Mouse (Mus musculus) midbrain, embryonic 16.5 days (tissue): ENCODE data around the gene Vmn1r13. TPM values are rescaled to one million over a fixed set of nuclear protein-coding genes. Genes with fewer than 3 reads are reported as not detected.
"Not testable (repeated sequence)": the region's sequence is repeated elsewhere in the genome, so short reads cannot be mapped to it uniquely, and the experiment has no call there.

Experiments
- ATAC-seq: fragments of 200-750 bp; cut with Nextera tagmentation; 2 replicates; pipeline ENCODE4 v1.8.0; 2017; ENCODE audit warnings: moderate TSS enrichment
- H3K27ac ChIP-seq: fragments of 300-500 bp; sonication (generic); 2 replicates; pipeline ENCODE4 v1.5.1; 2014; ENCODE audit warnings: mild to moderate bottlenecking, low read length, mixed read lengths
- H3K27me3 ChIP-seq: fragments of 300-500 bp; sonication (generic); 2 replicates; pipeline ENCODE4 v1.6.1; 2014; ENCODE audit warnings: low read depth, low read length, mixed read lengths; ENCODE audit not compliant: control insufficient read depth, insufficient read depth
- H3K36me3 ChIP-seq: fragments of 300-500 bp; sonication (generic); 2 replicates; pipeline ENCODE4 v1.6.1; 2014; ENCODE audit warnings: mild to moderate bottlenecking, low read length, moderate library complexity, mixed read lengths; ENCODE audit not compliant: control insufficient read depth, insufficient read depth
- H3K4me1 ChIP-seq: fragments of 300-500 bp; sonication (generic); 2 replicates; pipeline ENCODE4 v1.6.1; 2014; ENCODE audit warnings: mild to moderate bottlenecking, low read length, mixed read lengths; ENCODE audit not compliant: control insufficient read depth, insufficient read depth
- H3K4me2 ChIP-seq: fragments of 300-500 bp; sonication (generic); 2 replicates; pipeline ENCODE4 v1.6.1; 2014; ENCODE audit warnings: mild to moderate bottlenecking, low read length, mixed read lengths
- H3K4me3 ChIP-seq: fragments of 300-500 bp; sonication (generic); 2 replicates; pipeline ENCODE4 v1.5.1; 2014; ENCODE audit warnings: low read depth, mild to moderate bottlenecking, low read length, moderate library complexity, mixed read lengths
- H3K9ac ChIP-seq: fragments of 300-500 bp; sonication (generic); 2 replicates; pipeline ENCODE4 v1.6.1; 2014; ENCODE audit warnings: low read depth, low read length, mixed read lengths
- H3K9me3 ChIP-seq: fragments of 300-500 bp; sonication (generic); replicated peaks from 2 replicates; pipeline ENCODE4 v1.6.1; 2014; ENCODE audit warnings: mild to moderate bottlenecking, low read length, mixed read lengths; ENCODE audit not compliant: control insufficient read depth, poor library complexity, severe bottlenecking
- WGBS: fragments of 180-500 bp; shearing (Covaris S2); extraction: QIAGEN DNeasy Blood & Tissue Kit; methylation state at CpG from one replicate; pipeline ENCODE4 v1.1.7; 2014; 5-methylcytosine and 5-hydroxymethylcytosine counted together
- polyA plus RNA-seq: library from polyadenylated mRNA; unstranded; fragments of >200 nt; fragmentation: Nextera tagmentation; extraction: Ambion mirVana; gene quantifications from 2 replicates; pipeline ENCODE4 v1.2.1, GENCODE M21; 2015

The Vmn1r13 gene
- not detected in 2 replicates for polyA plus RNA-seq

DNA sequence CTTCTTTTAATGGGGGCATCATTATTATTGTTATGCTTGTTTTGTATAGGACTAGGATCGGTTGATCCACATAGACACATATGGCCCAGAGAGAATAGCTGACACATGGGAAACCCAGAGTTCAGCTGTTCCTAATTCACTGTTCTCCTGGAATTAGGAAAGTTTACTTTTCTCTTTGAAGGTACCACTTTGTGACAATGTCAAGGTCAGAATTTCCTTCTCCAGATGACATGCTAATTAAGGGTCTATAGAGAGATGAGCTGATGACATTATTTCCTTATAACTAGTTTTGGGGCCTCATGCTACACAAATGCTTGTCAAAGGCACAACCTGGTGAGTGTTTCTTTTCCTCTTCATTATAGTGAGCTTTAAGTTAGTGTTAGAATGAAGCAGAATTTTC is at the start of gene Vmn1r13:
Vmn1r13 (plus strand) TSS at position 301 of the 400 bp plus-strand sequence.
- H3K9ac ChIP-seq, H3K4me2 ChIP-seq, H3K27ac ChIP-seq, H3K27me3 ChIP-seq, ATAC-seq, H3K4me1 ChIP-seq, H3K36me3 ChIP-seq, H3K4me3 ChIP-seq, H3K9me3 ChIP-seq: not testable (repeated sequence)
- WGBS: 90% methylated on average over 1 of the region's 1 CpGs

DNA sequence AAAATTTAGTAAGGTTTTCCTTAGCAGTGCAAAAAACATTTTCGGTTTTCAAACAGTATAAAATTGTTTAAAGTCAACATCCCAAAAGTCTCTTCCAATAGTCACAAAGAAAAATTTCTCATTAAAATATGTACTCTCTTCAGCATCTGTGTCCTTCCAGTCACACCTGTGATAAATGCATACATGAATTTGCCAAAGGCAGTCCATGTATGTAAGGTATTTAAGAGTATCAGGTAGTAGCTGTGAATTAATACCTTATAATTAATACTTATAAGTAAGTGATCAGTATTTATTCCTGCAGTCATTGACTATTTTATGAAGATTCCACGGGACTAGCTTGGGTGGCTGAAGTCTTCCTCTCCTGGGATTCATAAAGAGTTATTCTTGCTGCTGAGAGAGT is 46.5 kb upstream of the Vmn1r13 start, which contains the start of gene Vmn1r12:
Vmn1r12 (plus strand) TSS at position 301 of the 400 bp plus-strand sequence.
- Histone ChIP-seq H3K36me3 (no peaks in the 10 kb centered on the region), H3K27me3 (no peaks in the 10 kb centered on the region), H3K4me2 (no peak within 1 kb of the TSS), H3K4me1 (no peaks in the 10 kb centered on the region), H3K27ac (no peak within 1 kb of the TSS), H3K4me3 (no peak within 1 kb of the TSS), H3K9me3 (no peaks in the 10 kb centered on the region), H3K9ac (no peak within 1 kb of the TSS)
- 83% methylated on average over 2 of the region's 2 CpGs for WGBS
- ATAC-seq: no peak

DNA sequence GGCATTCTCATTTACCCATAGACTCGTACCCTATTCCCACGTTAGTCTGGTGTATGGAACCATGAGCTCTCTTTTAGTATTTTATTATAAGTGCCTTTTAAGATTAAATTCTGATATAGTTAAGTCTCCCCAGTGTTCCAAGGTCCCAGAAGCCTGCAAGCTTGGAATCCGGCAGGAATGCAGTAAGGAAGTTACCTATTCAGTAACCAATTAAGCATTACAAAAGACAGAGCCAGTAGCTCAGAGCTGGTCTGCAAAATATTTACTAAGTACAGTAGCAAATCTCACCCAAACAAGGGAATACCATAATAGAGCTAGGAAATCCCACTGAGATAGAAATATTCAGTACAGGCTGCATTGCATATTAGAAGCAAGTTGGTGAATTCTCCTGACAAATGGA is 13.1 kb upstream of the Vmn1r13 start:
- not testable (repeated sequence) for ATAC-seq, H3K27ac ChIP-seq, H3K36me3 ChIP-seq, H3K27me3 ChIP-seq, H3K9me3 ChIP-seq, H3K4me1 ChIP-seq, H3K9ac ChIP-seq, H3K4me2 ChIP-seq, H3K4me3 ChIP-seq
- 64% methylated on average over 3 of the region's 3 CpGs for WGBS

DNA sequence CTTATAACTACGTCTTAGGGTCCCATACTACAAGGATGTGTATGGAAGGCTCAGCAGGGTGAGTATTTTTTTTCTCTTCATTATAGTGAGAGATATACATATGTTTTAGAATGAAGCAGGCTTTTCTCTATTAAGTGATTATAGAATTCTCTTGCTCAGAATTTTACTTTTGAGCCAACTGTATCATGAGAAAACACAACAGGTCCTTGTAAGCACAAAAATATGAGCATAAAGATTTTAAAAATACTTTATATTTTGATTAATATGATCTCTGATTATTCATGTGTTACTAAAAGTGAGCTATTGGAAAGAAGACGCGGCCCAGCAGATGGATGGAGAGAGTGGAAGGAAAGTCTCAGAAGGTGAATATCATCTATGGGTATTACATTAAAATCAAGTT is 28.3 kb downstream of the Vmn1r13 start, which contains the start of gene Vmn1r14:
Vmn1r14 (plus strand) TSS at position 301 of the 400 bp plus-strand sequence.
- Histone ChIP-seq H3K27ac (no peak within 1 kb of the TSS), H3K36me3 (no peaks in the 10 kb centered on the region), H3K27me3 (no peaks in the 10 kb centered on the region), H3K9ac (no peak within 1 kb of the TSS), H3K4me3 (no peak within 1 kb of the TSS), H3K9me3 (no peaks in the 10 kb centered on the region), H3K4me1 (no peaks in the 10 kb centered on the region), H3K4me2 (no peak within 1 kb of the TSS)
- no peak for ATAC-seq
- WGBS: 91% methylated on average over 3 of the region's 3 CpGs

DNA sequence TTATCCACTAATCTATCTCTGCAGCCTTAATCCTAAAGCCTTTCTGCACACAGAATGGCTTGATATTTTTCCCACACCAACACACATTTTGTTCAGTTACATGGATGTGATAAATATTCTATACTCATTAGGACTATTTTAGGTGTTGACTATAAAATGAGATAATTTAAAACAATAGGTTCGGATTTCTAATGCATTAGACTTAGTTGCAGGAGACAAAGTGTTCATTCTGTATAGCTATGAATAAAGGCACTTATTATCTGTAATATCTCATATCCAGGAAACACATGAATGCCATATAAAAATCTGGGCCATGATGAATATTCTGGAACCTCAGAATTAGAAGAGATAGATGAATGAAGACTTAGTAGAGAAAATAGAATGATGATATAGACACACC is 54.6 kb downstream of the Vmn1r13 start, which contains the start of gene Vmn1r15:
Vmn1r15 (plus strand) TSS at position 301 of the 400 bp plus-strand sequence.
- Histone ChIP-seq H3K36me3 (no peaks in the 10 kb centered on the region), H3K27ac (no peak within 1 kb of the TSS), H3K4me3 (no peak within 1 kb of the TSS), H3K27me3 (no peaks in the 10 kb centered on the region), H3K9ac (no peak within 1 kb of the TSS), H3K9me3 (no peaks in the 10 kb centered on the region), H3K4me2 (no peak within 1 kb of the TSS), H3K4me1 (no peaks in the 10 kb centered on the region)
- 81% methylated on average over 1 of the region's 1 CpGs for WGBS
- ATAC-seq: no peak

DNA sequence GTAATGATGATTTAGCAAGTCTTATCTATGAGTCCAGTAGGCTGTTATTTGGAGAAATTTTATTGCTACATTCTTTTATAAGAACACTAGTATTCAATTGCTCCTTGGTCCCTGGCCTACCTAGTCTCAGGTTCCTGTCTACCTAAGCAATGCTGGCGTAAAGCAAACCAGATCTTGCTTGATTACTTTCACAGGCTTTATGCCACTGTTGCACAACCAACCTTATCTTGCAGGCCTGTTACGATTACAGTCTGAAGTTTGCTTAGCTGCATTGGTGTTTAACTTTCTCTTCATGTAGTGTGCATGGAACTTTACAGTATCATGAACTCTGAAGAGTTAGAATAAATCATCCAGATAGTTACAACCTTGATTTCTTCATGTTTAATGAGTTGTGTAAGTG is 57.9 kb downstream of the Vmn1r13 start:
- Histone ChIP-seq H3K36me3 (no peaks in the 10 kb centered on the region), H3K9ac (no peak overlapping the region), H3K27me3 (no peaks in the 10 kb centered on the region), H3K4me2 (no peak overlapping the region), H3K9me3 (no peaks in the 10 kb centered on the region), H3K4me1 (no peaks in the 10 kb centered on the region), H3K4me3 (no peak overlapping the region), H3K27ac (no peak overlapping the region)
- WGBS: 91% methylated on average over 2 of the region's 2 CpGs
- ATAC-seq: no peak

Other genes with a start within 250 kb of the Vmn1r13 start
- gene Vmn1r5, start 233.0 kb upstream of the Vmn1r13 start, polyA plus RNA-seq: not detected in 2 replicates
- not detected in 2 replicates for gene Vmn1r6, start 206.0 kb upstream of the Vmn1r13 start, polyA plus RNA-seq
- gene Vmn1r7, start 178.0 kb upstream of the Vmn1r13 start, polyA plus RNA-seq: not detected in 2 replicates
- not detected in 2 replicates for gene Vmn1r8, start 171.0 kb upstream of the Vmn1r13 start, polyA plus RNA-seq
- gene Vmn1r9, start 136.5 kb upstream of the Vmn1r13 start, polyA plus RNA-seq: not detected in 2 replicates
- gene Vmn1r10, start 93.8 kb upstream of the Vmn1r13 start, polyA plus RNA-seq: not detected in 2 replicates
- gene Vmn1r11, start 69.8 kb upstream of the Vmn1r13 start, polyA plus RNA-seq: not detected in 2 replicates
- gene Vmn1r12, start 46.4 kb upstream of the Vmn1r13 start, polyA plus RNA-seq: not detected in 2 replicates
- gene Vmn1r14, start 28.4 kb downstream of the Vmn1r13 start, polyA plus RNA-seq: not detected in 2 replicates
- gene Vmn1r15, start 54.7 kb downstream of the Vmn1r13 start, polyA plus RNA-seq: not detected in 2 replicates
- not detected in 2 replicates for gene Vmn1r16, start 126.2 kb downstream of the Vmn1r13 start, polyA plus RNA-seq
- gene Vmn1r17, start 160.4 kb downstream of the Vmn1r13 start, polyA plus RNA-seq: not detected in 2 replicates
- not detected in 2 replicates for gene Vmn1r18, start 192.5 kb downstream of the Vmn1r13 start, polyA plus RNA-seq
- not detected in 2 replicates for gene Vmn1r19, start 200.5 kb downstream of the Vmn1r13 start, polyA plus RNA-seq
- gene Vmn1r20, start 225.6 kb downstream of the Vmn1r13 start, polyA plus RNA-seq: not detected in 2 replicates